8 mouse cellular contexts compared by ENCODE assay signal in the genomic region with DNA sequence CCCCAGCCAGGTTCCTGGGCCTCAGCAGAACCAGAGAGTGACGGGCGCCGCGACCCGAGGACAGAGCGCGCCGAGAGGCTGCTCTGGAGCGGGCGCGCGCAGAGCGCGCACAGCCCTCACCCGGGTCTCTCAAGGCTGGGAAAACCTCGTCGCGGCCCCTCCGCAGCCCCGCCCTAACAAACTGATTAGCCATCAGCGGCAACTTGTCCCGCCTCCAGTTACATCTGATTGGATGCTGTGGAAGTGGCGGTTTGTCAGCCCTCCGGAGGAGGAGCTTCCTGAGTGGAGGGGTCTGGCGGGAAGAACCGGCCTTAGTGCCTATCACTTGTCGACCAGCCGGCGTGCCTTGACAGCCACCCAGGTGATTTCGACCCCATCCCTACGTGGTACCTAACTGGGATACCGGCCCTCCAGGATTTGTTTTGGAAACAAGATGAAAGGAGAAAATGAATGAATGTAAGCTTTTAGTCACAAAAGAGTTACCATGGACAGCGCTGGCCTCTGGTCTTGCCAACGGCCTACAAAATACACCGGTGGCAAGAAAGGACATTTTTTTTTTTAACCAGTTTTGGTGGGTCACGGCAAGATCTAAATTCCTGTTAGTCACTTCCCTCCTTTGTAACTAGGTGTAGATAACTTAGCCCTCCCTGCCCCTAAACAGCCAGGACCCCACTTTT. TPM values are rescaled to one million over a fixed set of nuclear protein-coding genes. Genes with fewer than 3 reads are reported as not detected.
DNase-seq lines count a peak whose midpoint lies in the region; ATAC-seq and TF ChIP-seq lines count a peak whose summit lies in the region.

A gene (minus strand): TSS at position 148 of the 677 bp plus-strand sequence.

- no peak for TF ChIP-seq CTCF in G1E (IDR thresholded peaks at IDR 0.05; ENCODE audit: low read depth, low read length)
- TF ChIP-seq CTCF in testis, adult 2 months (IDR thresholded peaks at IDR 0.05; ENCODE audit: control insufficient read depth, insufficient read depth, insufficient replicate concordance, low read depth, low read length), result no peak

- ATAC-seq in G1E (ENCODE audit: extremely low read depth, insufficient number of reproducible peaks, low FRiP score, poor library complexity, severe bottlenecking), result peak; percentile 94
- ATAC-seq in forebrain, embryonic 15.5 days (replicated peaks), result peak; percentile 97
- peak; percentile 97 for ATAC-seq in neural tube, embryonic 14.5 days (ENCODE audit: low read depth)

- no peaks in the 10 kb centered on the region for H3K9me3 ChIP-seq in G1E (replicated peaks)
- no peaks in the 10 kb centered on the region for H3K9me3 ChIP-seq in forebrain, embryonic 15.5 days
- H3K9me3 ChIP-seq in neural tube, embryonic 14.5 days (ENCODE audit: control insufficient read depth, low read length), result no peaks in the 10 kb centered on the region

- peak within 1 kb of the TSS; percentile 77 for H3K27ac ChIP-seq in forebrain, embryonic 15.5 days (replicated peaks)
- peak within 1 kb of the TSS; percentile 82 for H3K27ac ChIP-seq in neural tube, embryonic 14.5 days (ENCODE audit: low read depth, low read length)
- peak within 1 kb of the TSS; percentile 84 for H3K27ac ChIP-seq in testis, adult 2 months (ENCODE audit: control insufficient read depth, insufficient read depth, low read depth, low read length)

- peaks cover 32% of the 10 kb centered on the region for H3K4me1 ChIP-seq in G1E (ENCODE audit: insufficient read depth, low read depth, low read length)
- H3K4me1 ChIP-seq in forebrain, embryonic 15.5 days, result peaks cover 30% of the 10 kb centered on the region
- H3K4me1 ChIP-seq in neural tube, embryonic 14.5 days (ENCODE audit: control insufficient read depth, insufficient read depth, low read length), result peaks cover 18% of the 10 kb centered on the region
- H3K4me1 ChIP-seq in testis, adult 2 months (ENCODE audit: control insufficient read depth, insufficient read depth, low read length), result peaks cover 14% of the 10 kb centered on the region

- peak; percentile 93 for DNase-seq in G1E (ENCODE audit: low spot score)
- DNase-seq in cerebellum, adult 11-12 months, result peak; percentile 95
- DNase-seq in heart, postnatal 25 days (ENCODE audit: low spot score), result peak; percentile 90
- DNase-seq in layer of hippocampus, adult 18-20 months (ENCODE audit: low spot score in 2 of 2), result peak; percentile 92 to 96
- peak; percentile 95 to 96 for DNase-seq in lung, adult 18-20 months

- peaks cover 63% of the 10 kb centered on the region for H3K36me3 ChIP-seq in G1E (replicated peaks)
- H3K36me3 ChIP-seq in forebrain, embryonic 15.5 days, result peaks cover 25% of the 10 kb centered on the region
- peaks cover 11% of the 10 kb centered on the region for H3K36me3 ChIP-seq in neural tube, embryonic 14.5 days (ENCODE audit: control insufficient read depth, insufficient read depth, low read length)
- peaks cover 1% of the 10 kb centered on the region; the same call in 1 of the 2 replicates for H3K36me3 ChIP-seq in testis, adult 2 months (ENCODE audit: control insufficient read depth, insufficient read depth, low read length)

- 4% methylated on average over 36 of the region's 36 CpGs for WGBS in forebrain, embryonic 15.5 days
- 5% methylated on average over 32 of the region's 36 CpGs for WGBS in neural tube, embryonic 14.5 days

- peak within 1 kb of the TSS; percentile 93 for H3K9ac ChIP-seq in forebrain, embryonic 15.5 days (replicated peaks)
- peak within 1 kb of the TSS; percentile 87 for H3K9ac ChIP-seq in neural tube, embryonic 14.5 days (replicated peaks; ENCODE audit: low read depth, low read length)

- H3K4me2 ChIP-seq in forebrain, embryonic 15.5 days (replicated peaks), result peak within 1 kb of the TSS; percentile 69
- peak within 1 kb of the TSS; percentile 90 for H3K4me2 ChIP-seq in neural tube, embryonic 14.5 days (ENCODE audit: low read depth, low read length)

- H3K4me3 ChIP-seq in G1E (ENCODE audit: low read depth, low read length), result peak within 1 kb of the TSS; percentile 71
- H3K4me3 ChIP-seq in forebrain, embryonic 15.5 days, result peak within 1 kb of the TSS; percentile 75
- H3K4me3 ChIP-seq in neural tube, embryonic 14.5 days (ENCODE audit: low read depth, low read length), result peak within 1 kb of the TSS; percentile 73
- H3K4me3 ChIP-seq in testis, adult 2 months (ENCODE audit: control insufficient read depth, low read depth, low read length), result peak within 1 kb of the TSS; percentile 84

- peak; percentile 64 for TF ChIP-seq POLR2A in testis, adult 2 months (IDR thresholded peaks at IDR 0.05; ENCODE audit: control insufficient read depth, low read depth, low read length)

- intact Hi-C loops in heart, postnatal 25 days (cut with DNase I), result no loop called here

- H3K27me3 ChIP-seq in G1E (ENCODE audit: insufficient read depth, low read length), result peaks cover 3% of the 10 kb centered on the region; the same call in 1 of the 2 replicates
- no peaks in the 10 kb centered on the region for H3K27me3 ChIP-seq in forebrain, embryonic 15.5 days
- H3K27me3 ChIP-seq in neural tube, embryonic 14.5 days (ENCODE audit: control insufficient read depth, insufficient read depth, low read length), result no peaks in the 10 kb centered on the region
- H3K27me3 ChIP-seq in testis, adult 2 months (ENCODE audit: control insufficient read depth, insufficient read depth, low read length), result no peaks in the 10 kb centered on the region

RNA-seq across cellular contexts. Expression of the gene that starts here (rescaled TPM):
- total RNA-seq in G1E (2014; fragmentation: Nextera tagmentation), result 0.90 and 2.1 TPM in 2 replicates
- total RNA-seq in G1E (2017), result 2.0 and 2.4 TPM in 2 replicates
- 0.70 and 1.0 TPM in 2 replicates for polyA plus RNA-seq in G1E (2012)
- 12.9 and 14.3 TPM in 2 replicates for polyA plus RNA-seq in forebrain, embryonic 15.5 days (2015; fragmentation: Nextera tagmentation; extraction: Ambion mirVana)
- total RNA-seq in heart, postnatal 25 days (2021), result under 1 TPM; 0.22 to 0.68 TPM
- total RNA-seq in layer of hippocampus, adult 18-20 months (2021), result 1 to 10 TPM; 2.5 TPM
- 11.4 and 12.8 TPM in 2 replicates for polyA plus RNA-seq in neural tube, embryonic 14.5 days (2014; fragmentation: Nextera tagmentation; extraction: Ambion mirVana)
- polyA plus RNA-seq in testis, adult 2 months (2012; rRNA removed), result 0.84 and 0.94 TPM in 2 replicates

Comparison
In these comparisons a context has a peak if more than half of its experiments do, and no peak if none do; other contexts are left out.
1. Peak in every context shown above with its lines: DNase-seq, ATAC-seq, H3K4me3 ChIP-seq and H3K27ac ChIP-seq.
2. Peak in DNase-seq in heart, postnatal 25 days; RNA of the gene not detected or under 1 TPM.